Mouse (Mus musculus) embryonic facial prominence, embryonic 11.5 days (tissue): ENCODE results near the gene 9530077C05Rik. TPM values are rescaled to one million over a fixed set of nuclear protein-coding genes. Genes with fewer than 3 reads are reported as not detected.

Experiments used
- ATAC-seq: fragments of 200-750 bp; cut with Nextera tagmentation; replicated peaks from 2 replicates; pipeline ENCODE4 v1.8.0; 2017; ENCODE audit warnings: low read depth; ENCODE audit not compliant: insufficient number of reproducible peaks, low FRiP score, low TSS enrichment
- DNase-seq: peaks from one replicate; pipeline ENCODE4 v3.0.0-alpha.2; 2015; ENCODE audit warnings: low spot score
- H3K27ac ChIP-seq: fragments of 300-500 bp; sonication (generic); replicated peaks from 2 replicates; pipeline ENCODE4 v1.5.1; 2014; ENCODE audit warnings: mild to moderate bottlenecking, low read depth, low read length, control low read depth
- H3K27me3 ChIP-seq: fragments of 300-500 bp; sonication (generic); 2 replicates; pipeline ENCODE4 v1.6.1; 2014; ENCODE audit warnings: mild to moderate bottlenecking, low read length, moderate library complexity, mixed read lengths; ENCODE audit not compliant: control insufficient read depth, insufficient read depth
- H3K36me3 ChIP-seq: fragments of 300-500 bp; sonication (generic); replicated peaks from 2 replicates; pipeline ENCODE4 v1.6.1; 2014; ENCODE audit warnings: low read depth, mild to moderate bottlenecking, low read length, moderate library complexity, mixed read lengths; ENCODE audit not compliant: control insufficient read depth, insufficient read depth
- H3K4me1 ChIP-seq: fragments of 300-500 bp; sonication (generic); 2 replicates; pipeline ENCODE4 v1.6.1; 2014; ENCODE audit warnings: low read length, mixed read lengths; ENCODE audit not compliant: control insufficient read depth, insufficient read depth
- H3K4me2 ChIP-seq: fragments of 300-500 bp; sonication (generic); 2 replicates; pipeline ENCODE4 v1.6.1; 2014; ENCODE audit warnings: low read depth, mild to moderate bottlenecking, control low read depth, low read length, moderate library complexity
- H3K4me3 ChIP-seq: fragments of 300-500 bp; sonication (generic); 2 replicates; pipeline ENCODE4 v1.5.1; 2014; ENCODE audit warnings: low read depth, low read length, control low read depth
- H3K9ac ChIP-seq: fragments of 300-500 bp; sonication (generic); replicated peaks from 2 replicates; pipeline ENCODE4 v1.6.1; 2014; ENCODE audit warnings: mild to moderate bottlenecking, control low read depth, low read length
- H3K9me3 ChIP-seq: fragments of 300-500 bp; sonication (generic); replicated peaks from 2 replicates; pipeline ENCODE4 v1.6.1; 2016; ENCODE audit warnings: mild to moderate bottlenecking, low read length, inconsistent platforms, mixed read lengths; ENCODE audit not compliant: control insufficient read depth
- WGBS: fragments of 180-500 bp; shearing (Covaris S2); extraction: QIAGEN DNeasy Blood & Tissue Kit; methylation state at CpG from one replicate; pipeline ENCODE4 v1.1.7; 2014; 5-methylcytosine and 5-hydroxymethylcytosine counted together
- polyA plus RNA-seq: library from polyadenylated mRNA; unstranded; fragments of >200 nt; fragmentation: Nextera tagmentation; extraction: Ambion mirVana; gene quantifications from 2 replicates; pipeline ENCODE4 v1.2.1, GENCODE M21; 2014

The 9530077C05Rik gene
- polyA plus RNA-seq, 1 experiment from 2014 or later: 8.8 TPM

DNA sequence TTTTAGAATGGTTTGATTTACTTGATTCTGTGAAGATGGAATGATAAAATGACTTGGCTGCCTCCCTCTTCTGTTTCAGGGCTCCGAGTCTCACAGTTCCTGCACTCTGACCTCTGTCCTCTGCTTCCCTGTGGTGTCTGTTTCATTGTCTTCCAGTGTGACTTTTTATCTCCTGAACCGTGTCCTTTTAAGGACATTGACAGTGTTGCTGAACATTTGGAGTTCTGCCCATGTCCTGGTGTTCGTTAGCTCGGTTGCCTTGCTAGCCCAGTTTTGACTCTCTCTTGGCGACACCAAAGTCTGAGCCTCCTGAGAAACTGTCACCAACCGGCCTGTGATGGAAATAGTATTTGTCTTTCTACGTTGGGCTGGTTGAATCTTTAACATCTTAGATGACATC is 9.2 kb downstream of the 9530077C05Rik start:
- H3K9ac ChIP-seq: no peak overlapping the region
- 39% methylated on average over 7 of the region's 7 CpGs for WGBS
- H3K9me3 ChIP-seq: no peaks in the 10 kb centered on the region
- no peaks in the 10 kb centered on the region for H3K27me3 ChIP-seq
- no peak for ATAC-seq
- H3K36me3 ChIP-seq: no peaks in the 10 kb centered on the region
- H3K4me3 ChIP-seq: no peak overlapping the region
- H3K27ac ChIP-seq: no peak overlapping the region
- no peak overlapping the region for H3K4me2 ChIP-seq
- DNase-seq: no peak
- H3K4me1 ChIP-seq: no peaks in the 10 kb centered on the region

DNA sequence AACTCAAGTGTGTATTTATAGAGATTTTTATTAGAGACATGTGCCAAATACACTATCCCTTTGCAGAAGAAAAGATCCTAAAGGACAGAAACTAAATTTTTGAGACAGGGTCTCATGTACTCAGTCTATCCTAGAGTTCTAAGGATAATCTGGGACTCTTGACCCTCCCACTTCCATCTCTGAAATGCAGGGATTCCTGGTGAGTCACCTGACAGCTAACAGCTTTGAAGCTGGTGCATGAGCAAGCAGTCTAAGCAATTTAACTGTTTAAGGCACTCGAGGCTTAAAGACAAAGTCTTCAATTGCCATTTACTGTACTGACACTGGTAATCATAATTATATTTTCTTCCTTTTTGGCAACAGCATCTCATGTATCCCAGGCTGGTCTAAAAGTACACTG is 11.2 kb downstream of the 9530077C05Rik start:
- H3K4me3 ChIP-seq: no peak overlapping the region
- no peak overlapping the region for H3K4me2 ChIP-seq
- 66% methylated on average over 1 of the region's 1 CpGs for WGBS
- ATAC-seq: no peak
- no peaks in the 10 kb centered on the region for H3K9me3 ChIP-seq
- H3K9ac ChIP-seq: no peak overlapping the region
- no peak overlapping the region for H3K27ac ChIP-seq
- no peaks in the 10 kb centered on the region for H3K4me1 ChIP-seq
- H3K27me3 ChIP-seq: no peaks in the 10 kb centered on the region
- DNase-seq: no peak
- H3K36me3 ChIP-seq: no peaks in the 10 kb centered on the region

DNA sequence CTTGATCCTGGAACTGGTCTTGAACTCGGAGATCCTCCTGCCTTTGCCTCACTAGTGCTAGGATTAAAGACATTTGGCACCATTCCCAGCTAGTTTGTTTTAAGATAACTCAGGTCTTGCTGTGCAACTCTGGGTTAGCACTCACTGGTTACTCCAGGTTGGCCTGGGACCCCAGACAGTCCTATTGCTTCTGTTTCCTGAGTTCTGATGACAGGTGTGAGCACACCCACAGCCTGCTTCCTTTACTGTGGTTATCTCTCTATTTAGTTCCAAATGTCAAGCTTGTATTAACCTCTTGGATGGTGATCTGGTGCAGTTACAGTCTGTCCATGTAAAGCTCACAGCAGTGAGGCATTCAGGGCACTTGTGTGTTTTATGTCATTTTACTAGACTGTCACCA is 12.2 kb downstream of the 9530077C05Rik start:
- ATAC-seq (no peak), DNase-seq (no peak)
- WGBS: 85% methylated on average over 1 of the region's 1 CpGs
- no peaks in the 10 kb centered on the region for H3K27me3 ChIP-seq
- H3K4me1 ChIP-seq: no peaks in the 10 kb centered on the region
- no peaks in the 10 kb centered on the region for H3K9me3 ChIP-seq
- H3K36me3 ChIP-seq: no peaks in the 10 kb centered on the region
- no peak overlapping the region for H3K4me3 ChIP-seq
- H3K27ac ChIP-seq: no peak overlapping the region
- no peak overlapping the region for H3K9ac ChIP-seq
- H3K4me2 ChIP-seq: no peak overlapping the region

DNA sequence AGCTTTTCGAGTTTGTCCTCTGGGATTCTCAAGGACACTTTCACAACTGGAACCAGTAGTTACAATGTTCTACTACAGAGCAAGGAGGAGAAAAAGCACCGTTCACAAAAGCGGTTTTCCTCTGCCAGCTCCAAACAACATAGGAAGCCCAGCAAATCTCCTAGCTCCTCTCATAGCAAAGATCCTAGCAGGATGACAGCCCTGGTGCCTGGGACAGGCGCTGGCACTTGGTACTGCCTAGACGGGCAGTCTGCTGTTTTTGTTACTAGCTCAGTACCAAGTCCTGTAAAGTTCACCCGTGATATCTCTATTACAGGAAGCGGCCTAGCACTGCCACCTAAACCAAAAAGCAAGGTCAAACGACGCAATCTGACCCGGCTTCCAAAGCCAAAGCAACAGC is 12.9 kb downstream of the 9530077C05Rik start:
- H3K27me3 ChIP-seq: no peaks in the 10 kb centered on the region
- H3K4me3 ChIP-seq: no peak overlapping the region
- DNase-seq: no peak
- H3K9me3 ChIP-seq: no peaks in the 10 kb centered on the region
- no peak overlapping the region for H3K4me2 ChIP-seq
- H3K4me1 ChIP-seq: no peaks in the 10 kb centered on the region
- no peak overlapping the region for H3K27ac ChIP-seq
- H3K36me3 ChIP-seq: no peaks in the 10 kb centered on the region
- no peak for ATAC-seq
- 76% methylated on average over 10 of the region's 10 CpGs for WGBS
- no peak overlapping the region for H3K9ac ChIP-seq

DNA sequence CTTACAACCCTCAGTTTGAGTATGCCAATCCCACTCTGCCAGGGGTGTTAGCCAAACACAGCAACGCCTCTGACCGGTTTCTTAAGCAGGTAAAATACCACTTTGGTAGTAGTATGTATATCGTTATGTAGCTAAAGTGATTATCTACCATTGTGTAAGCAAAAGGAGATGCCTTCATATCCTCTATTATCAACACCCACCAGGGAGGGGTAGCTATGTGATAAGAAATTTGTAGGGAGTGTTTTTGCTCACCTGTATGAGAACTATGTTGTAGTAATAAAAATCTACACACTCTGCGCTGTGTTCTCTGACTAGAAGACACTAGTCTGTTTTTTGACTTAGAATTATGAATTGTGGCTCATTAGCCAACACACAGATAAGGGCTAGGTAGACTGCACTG is 13.4 kb downstream of the 9530077C05Rik start:
- no peak for ATAC-seq
- Histone ChIP-seq H3K4me2 (no peak overlapping the region), H3K27ac (no peak overlapping the region), H3K4me3 (no peak overlapping the region), H3K27me3 (no peaks in the 10 kb centered on the region), H3K36me3 (no peaks in the 10 kb centered on the region), H3K9ac (no peak overlapping the region), H3K4me1 (no peaks in the 10 kb centered on the region), H3K9me3 (no peaks in the 10 kb centered on the region)
- 95% methylated on average over 4 of the region's 4 CpGs for WGBS
- DNase-seq: no peak

DNA sequence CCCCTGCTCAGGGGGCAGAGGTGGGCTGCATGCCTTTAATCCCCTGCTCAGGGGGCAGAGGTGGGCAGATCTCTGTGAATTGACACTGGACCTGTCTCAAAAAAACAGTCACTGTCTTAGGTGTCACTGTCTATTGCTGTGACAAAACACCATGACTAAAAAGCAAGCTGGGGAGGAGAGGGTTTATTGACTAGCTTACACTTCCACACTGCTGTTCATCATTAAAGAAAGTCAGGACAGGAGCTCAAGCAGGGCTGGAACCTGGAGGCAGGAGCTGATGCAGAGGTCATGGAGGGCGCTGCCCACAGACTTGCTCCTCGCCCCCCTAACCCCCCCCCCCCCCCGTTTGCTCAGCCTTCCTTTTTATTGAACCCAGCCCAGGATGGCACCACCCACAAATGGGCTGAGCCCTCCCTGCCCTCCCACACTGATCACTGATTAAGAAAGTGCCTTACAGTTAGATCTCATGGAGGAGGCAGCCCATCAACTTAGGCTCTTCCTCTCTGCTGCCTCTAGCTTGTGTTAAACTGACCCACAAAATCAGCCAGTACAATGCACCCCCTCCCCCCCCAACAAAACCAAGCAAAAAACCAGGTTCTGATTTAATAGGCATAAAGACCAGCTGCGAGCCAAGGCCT is 16.8 kb downstream of the 9530077C05Rik start:
- ATAC-seq (no peak), DNase-seq (no peak)
- no peak overlapping the region for H3K27ac ChIP-seq
- H3K4me3 ChIP-seq: no peak overlapping the region
- H3K4me1 ChIP-seq: 0 out of 2 replicates have a peak, but pooled peaks cover 2% of the 10 kb centered on the region
- H3K9ac ChIP-seq: no peak overlapping the region
- H3K4me2 ChIP-seq: no peak overlapping the region
- H3K9me3 ChIP-seq: no peaks in the 10 kb centered on the region
- no peaks in the 10 kb centered on the region for H3K27me3 ChIP-seq
- 26% methylated on average over 3 of the region's 4 CpGs for WGBS
- no peaks in the 10 kb centered on the region for H3K36me3 ChIP-seq

DNA sequence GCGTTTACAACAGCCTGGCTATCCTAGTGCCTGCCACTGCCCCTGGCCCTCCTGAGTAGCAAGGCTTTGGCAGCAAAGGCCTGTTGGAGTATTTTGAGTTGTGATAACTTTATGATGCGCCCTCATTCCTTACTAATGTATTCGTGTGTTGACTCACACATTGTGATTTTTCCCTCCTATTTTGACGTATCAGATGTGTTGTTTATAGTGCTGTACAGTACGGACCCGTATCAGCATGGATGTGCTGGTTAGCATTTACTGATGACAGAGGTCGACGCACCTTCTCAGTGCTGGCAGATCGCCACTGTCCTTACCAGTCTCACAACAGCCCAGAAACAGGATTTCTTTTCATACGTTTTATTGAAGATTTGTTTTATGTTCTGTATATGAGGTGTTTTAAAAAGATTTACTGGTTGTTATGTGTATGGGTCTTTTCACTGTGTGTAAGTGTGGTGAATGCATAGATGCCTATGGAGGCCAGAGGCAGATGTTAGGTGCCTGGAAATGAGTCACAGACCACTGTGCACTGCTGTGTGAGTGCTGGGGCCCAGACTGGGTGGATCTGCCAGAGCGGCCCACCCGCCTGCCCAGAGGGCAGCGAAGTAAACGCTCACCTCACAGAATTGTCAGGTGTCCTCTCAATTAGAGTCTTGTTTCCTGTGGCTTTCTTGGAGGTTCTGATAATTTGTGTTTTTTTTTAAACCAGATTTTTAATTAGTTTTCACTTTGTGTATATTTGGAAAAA is 17.5 kb downstream of the 9530077C05Rik start:
- Histone ChIP-seq H3K36me3 (no peaks in the 10 kb centered on the region), H3K4me3 (no peak overlapping the region), H3K4me2 (no peak overlapping the region), H3K9ac (no peak overlapping the region), H3K4me1 (0 out of 2 replicates have a peak, but pooled peaks cover 2% of the 10 kb centered on the region), H3K9me3 (no peaks in the 10 kb centered on the region), H3K27me3 (no peaks in the 10 kb centered on the region), H3K27ac (no peak overlapping the region)
- DNase-seq (no peak), ATAC-seq (no peak)
- WGBS: 79% methylated on average over 14 of the region's 14 CpGs

DNA sequence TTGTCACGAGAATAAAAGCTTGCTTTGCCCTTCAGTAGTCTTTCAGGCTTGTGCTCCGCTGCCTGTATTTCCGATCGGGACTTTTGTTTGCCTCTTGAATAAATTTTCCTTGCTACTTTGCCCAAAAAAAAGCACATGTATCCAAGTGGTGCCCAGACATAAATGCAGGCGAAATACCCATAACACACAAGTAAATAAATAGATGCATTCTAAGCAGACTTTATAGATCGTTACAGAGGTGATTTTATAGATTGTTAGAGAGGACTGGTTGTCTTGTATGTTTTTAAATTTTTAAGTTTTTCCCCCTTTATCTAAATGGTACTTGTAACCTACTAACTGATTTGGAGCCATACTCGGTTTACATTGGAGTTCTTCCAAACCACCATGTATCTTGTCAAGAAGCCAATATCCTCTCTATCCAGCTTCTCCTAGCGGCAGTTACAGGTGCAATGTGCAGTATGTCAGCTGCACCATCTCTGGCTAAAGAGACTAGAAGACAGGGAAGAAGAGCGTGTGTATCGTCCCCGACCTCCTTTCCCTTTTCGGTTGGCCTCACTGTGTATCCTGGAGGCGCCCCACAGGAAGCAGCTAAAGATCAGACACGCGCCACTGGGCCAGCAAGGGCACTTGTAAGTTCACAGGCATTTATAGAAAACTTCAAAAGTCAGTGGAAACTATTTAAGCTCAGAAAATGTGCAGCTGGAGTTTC is 18.4 kb downstream of the 9530077C05Rik start:
- Histone ChIP-seq H3K9me3 (no peaks in the 10 kb centered on the region), H3K4me2 (no peak overlapping the region), H3K27ac (no peak overlapping the region), H3K4me1 (0 out of 2 replicates have a peak, but pooled peaks cover 2% of the 10 kb centered on the region), H3K27me3 (no peaks in the 10 kb centered on the region), H3K9ac (no peak overlapping the region), H3K36me3 (no peaks in the 10 kb centered on the region), H3K4me3 (no peak overlapping the region)
- ATAC-seq (no peak), DNase-seq (peak; percentile 52)
- WGBS: 58% methylated on average over 15 of the region's 15 CpGs
